Mouse (Mus musculus) kidney, embryonic 15.5 days (tissue): ENCODE data around the gene Ndufs2. TPM values are rescaled to one million over a fixed set of nuclear protein-coding genes. Genes with fewer than 3 reads are reported as not detected.

Experiments used
- ATAC-seq: fragments of 200-750 bp; cut with Nextera tagmentation; replicated peaks from 2 replicates; pipeline ENCODE4 v1.8.0; 2017; ENCODE audit warnings: moderate TSS enrichment; ENCODE audit not compliant: low FRiP score
- H3K27ac ChIP-seq: fragments of 300-500 bp; sonication (generic); 2 replicates; pipeline ENCODE4 v1.5.1; 2015; ENCODE audit warnings: mild to moderate bottlenecking, inconsistent platforms
- H3K27me3 ChIP-seq: fragments of 300-500 bp; sonication (generic); 2 replicates; pipeline ENCODE4 v1.6.1; 2015; ENCODE audit warnings: inconsistent platforms
- H3K36me3 ChIP-seq: fragments of 300-500 bp; sonication (generic); 2 replicates; pipeline ENCODE4 v1.6.1; 2015; ENCODE audit warnings: inconsistent platforms
- H3K4me1 ChIP-seq: fragments of 300-500 bp; sonication (generic); 2 replicates; pipeline ENCODE4 v1.6.1; 2015; ENCODE audit warnings: inconsistent platforms
- H3K4me2 ChIP-seq: fragments of 300-500 bp; sonication (generic); 2 replicates; pipeline ENCODE4 v1.6.1; 2015; ENCODE audit warnings: moderate library complexity, mild to moderate bottlenecking, inconsistent platforms
- H3K4me3 ChIP-seq: fragments of 300-500 bp; sonication (generic); replicated peaks from 2 replicates; pipeline ENCODE4 v1.5.1; 2015; ENCODE audit warnings: mild to moderate bottlenecking, inconsistent platforms
- H3K9ac ChIP-seq: fragments of 300-500 bp; sonication (generic); 2 replicates; pipeline ENCODE4 v1.6.1; 2015; ENCODE audit warnings: mild to moderate bottlenecking, inconsistent platforms
- H3K9me3 ChIP-seq: fragments of 300-500 bp; sonication (generic); replicated peaks from 2 replicates; pipeline ENCODE4 v1.6.1; 2016; ENCODE audit warnings: inconsistent platforms
- WGBS: fragments of 180-500 bp; shearing (Covaris S2); methylation state at CpG from one replicate; pipeline ENCODE4 v1.1.7; 2015; ENCODE audit warnings: mixed read lengths; 5-methylcytosine and 5-hydroxymethylcytosine counted together
- polyA plus RNA-seq: library from polyadenylated mRNA; unstranded; fragments of >200 nt; fragmentation: Nextera tagmentation; extraction: Ambion mirVana; gene quantifications from 2 replicates; pipeline ENCODE4 v1.2.1, GENCODE M21; 2015

Gene Ndufs2
- polyA plus RNA-seq, 1 experiment from 2014 or later = 276 TPM

DNA sequence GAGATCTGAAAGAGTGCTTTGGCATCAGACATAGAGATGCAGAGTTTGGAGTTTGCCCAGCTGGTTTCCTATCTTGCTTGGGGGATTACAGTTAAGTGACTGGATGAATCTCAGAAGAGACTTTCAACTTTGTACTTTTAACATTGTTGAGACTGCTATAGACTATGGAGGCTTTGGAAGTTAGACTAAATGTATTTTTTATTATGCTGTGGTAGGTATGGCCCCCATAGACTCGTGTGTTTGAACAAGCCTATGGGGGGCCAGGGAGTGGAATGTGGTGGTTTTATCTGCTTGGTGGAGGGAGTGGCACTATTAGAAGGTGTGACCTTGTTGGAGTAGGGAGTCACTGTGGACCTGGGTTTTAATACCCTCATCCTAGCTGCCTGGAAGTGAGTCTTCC lies 51.7 kb downstream of the Ndufs2 start:
- no peak overlapping the region for H3K4me3 ChIP-seq
- no peaks in the 10 kb centered on the region for H3K9me3 ChIP-seq
- no peak for ATAC-seq
- WGBS = 42% methylated on average over 1 of the region's 1 CpGs
- no peak overlapping the region for H3K27ac ChIP-seq
- H3K27me3 ChIP-seq = peaks cover 39% of the 10 kb centered on the region
- no peak overlapping the region for H3K9ac ChIP-seq
- H3K36me3 ChIP-seq = no peaks in the 10 kb centered on the region
- H3K4me2 ChIP-seq = no peak overlapping the region
- H3K4me1 ChIP-seq = peaks cover 14% of the 10 kb centered on the region

- H3K4me2 ChIP-seq = peak within 1 kb of the TSS; percentile 96
- peaks cover 30% of the 10 kb centered on the region for H3K4me1 ChIP-seq
- 0% methylated on average over 33 of the region's 33 CpGs for WGBS
- H3K27me3 ChIP-seq = peaks cover 74% of the 10 kb centered on the region
- H3K9me3 ChIP-seq = no peaks in the 10 kb centered on the region
- no peaks in the 10 kb centered on the region for H3K36me3 ChIP-seq
- peak within 1 kb of the TSS; percentile 53 for H3K4me3 ChIP-seq
- no peak within 1 kb of the TSS for H3K27ac ChIP-seq
- ATAC-seq = peak; percentile 84
- H3K9ac ChIP-seq = peak within 1 kb of the TSS; percentile 42
Observed at GRCm38 (mm10) chr1:171195887-171196397, 55.2 kb downstream of the Ndufs2 start, which contains the start of gene Pcp4l1. TSS of gene Pcp4l1 (minus strand) at chr1:171196268.

DNA sequence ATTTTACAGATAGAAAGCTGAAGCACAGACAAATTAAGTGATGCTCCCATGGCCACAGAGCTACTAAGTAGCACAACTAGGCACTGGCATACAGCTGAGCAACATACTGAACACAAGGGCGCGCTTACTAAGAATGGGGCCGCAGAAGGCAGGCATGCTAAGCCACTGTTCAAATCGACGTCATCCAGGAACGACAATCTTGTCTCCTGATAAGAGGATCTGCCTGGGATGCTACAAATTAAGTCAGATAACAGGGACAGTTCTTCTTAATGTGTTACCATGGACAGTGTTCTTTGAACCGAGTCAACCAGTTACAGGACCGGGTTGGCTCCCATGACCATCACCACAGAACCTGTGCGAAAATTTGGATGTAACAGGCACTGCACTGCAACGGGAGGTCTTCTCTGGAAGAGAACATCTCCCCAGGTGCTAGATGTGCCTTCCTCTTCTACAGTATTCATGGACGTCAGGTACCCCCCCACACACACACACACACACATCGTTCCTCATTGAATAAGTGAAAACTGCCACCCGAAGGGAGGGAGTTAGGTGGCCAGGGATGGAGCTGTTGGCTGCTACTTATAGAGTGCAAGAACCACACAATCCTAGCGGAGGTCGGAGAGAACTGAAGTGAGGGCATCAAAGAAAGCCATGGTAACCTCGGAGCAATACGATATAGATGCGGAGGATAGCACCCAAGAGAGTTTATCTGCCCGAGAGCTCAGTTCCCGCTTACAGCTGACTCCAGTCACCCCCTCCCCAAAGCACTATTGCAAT lies 56.0 kb downstream of the Ndufs2 start:
- H3K27me3 ChIP-seq = peaks cover 79% of the 10 kb centered on the region
- WGBS = 9% methylated on average over 20 of the region's 20 CpGs
- H3K9ac ChIP-seq = 0 out of 2 replicates have a peak overlapping the region, but pooled peaks have one; percentile 42

GRCm38 (mm10) chr1:171193911-171194830 lies 57.0 kb downstream of the Ndufs2 start:
- H3K27ac ChIP-seq = no peak overlapping the region
- WGBS = 28% methylated on average over 11 of the region's 11 CpGs
- H3K9ac ChIP-seq = no peak overlapping the region
- H3K4me1 ChIP-seq = peaks cover 38% of the 10 kb centered on the region
- H3K4me3 ChIP-seq = no peak overlapping the region
- H3K4me2 ChIP-seq = peak overlapping the region; percentile 60
- ATAC-seq = no peak
- H3K36me3 ChIP-seq = no peaks in the 10 kb centered on the region
- H3K9me3 ChIP-seq = no peaks in the 10 kb centered on the region
- peaks cover 79% of the 10 kb centered on the region for H3K27me3 ChIP-seq

More for the DNA sequence above, 56.0 kb downstream of the Ndufs2 start:
- Histone ChIP-seq H3K4me3 (peak overlapping the region; percentile 53), H3K36me3 (no peaks in the 10 kb centered on the region), H3K4me2 (peak overlapping the region; percentile 96), H3K27ac (no peak overlapping the region), H3K9me3 (no peaks in the 10 kb centered on the region), H3K4me1 (peaks cover 30% of the 10 kb centered on the region)
- ATAC-seq = no peak

- ATAC-seq = peak; percentile 65
- no peaks in the 10 kb centered on the region for H3K9me3 ChIP-seq
- no peak overlapping the region for H3K27ac ChIP-seq
- H3K4me2 ChIP-seq = peak overlapping the region; percentile 60
- no peaks in the 10 kb centered on the region for H3K36me3 ChIP-seq
- peak overlapping the region; percentile 31 for H3K4me3 ChIP-seq
- peaks cover 76% of the 10 kb centered on the region for H3K27me3 ChIP-seq
- H3K9ac ChIP-seq = peak overlapping the region; percentile 41
- WGBS = 5% methylated on average over 18 of the region's 18 CpGs
- peaks cover 42% of the 10 kb centered on the region for H3K4me1 ChIP-seq
Observed at GRCm38 (mm10) chr1:171193093-171193840, 57.9 kb downstream of the Ndufs2 start.

- Histone ChIP-seq H3K27me3 (peaks cover 67% of the 10 kb centered on the region), H3K4me1 (peaks cover 42% of the 10 kb centered on the region), H3K27ac (no peak overlapping the region), H3K4me2 (no peak overlapping the region), H3K9me3 (no peaks in the 10 kb centered on the region), H3K36me3 (no peaks in the 10 kb centered on the region), H3K9ac (no peak overlapping the region), H3K4me3 (no peak overlapping the region)
- no peak for ATAC-seq
- WGBS = 41% methylated on average over 10 of the region's 10 CpGs
Observed at GRCm38 (mm10) chr1:171192283-171192682, 58.9 kb downstream of the Ndufs2 start.

- no peak overlapping the region for H3K4me2 ChIP-seq
- no peak overlapping the region for H3K27ac ChIP-seq
- H3K9ac ChIP-seq = no peak overlapping the region
- no peaks in the 10 kb centered on the region for H3K36me3 ChIP-seq
- peaks cover 36% of the 10 kb centered on the region for H3K4me1 ChIP-seq
- H3K9me3 ChIP-seq = no peaks in the 10 kb centered on the region
- no peak overlapping the region for H3K4me3 ChIP-seq
- H3K27me3 ChIP-seq = peaks cover 53% of the 10 kb centered on the region
- 96% methylated on average over 9 of the region's 9 CpGs for WGBS
- ATAC-seq = no peak
Observed at GRCm38 (mm10) chr1:171190832-171191231, 60.4 kb downstream of the Ndufs2 start.

DNA sequence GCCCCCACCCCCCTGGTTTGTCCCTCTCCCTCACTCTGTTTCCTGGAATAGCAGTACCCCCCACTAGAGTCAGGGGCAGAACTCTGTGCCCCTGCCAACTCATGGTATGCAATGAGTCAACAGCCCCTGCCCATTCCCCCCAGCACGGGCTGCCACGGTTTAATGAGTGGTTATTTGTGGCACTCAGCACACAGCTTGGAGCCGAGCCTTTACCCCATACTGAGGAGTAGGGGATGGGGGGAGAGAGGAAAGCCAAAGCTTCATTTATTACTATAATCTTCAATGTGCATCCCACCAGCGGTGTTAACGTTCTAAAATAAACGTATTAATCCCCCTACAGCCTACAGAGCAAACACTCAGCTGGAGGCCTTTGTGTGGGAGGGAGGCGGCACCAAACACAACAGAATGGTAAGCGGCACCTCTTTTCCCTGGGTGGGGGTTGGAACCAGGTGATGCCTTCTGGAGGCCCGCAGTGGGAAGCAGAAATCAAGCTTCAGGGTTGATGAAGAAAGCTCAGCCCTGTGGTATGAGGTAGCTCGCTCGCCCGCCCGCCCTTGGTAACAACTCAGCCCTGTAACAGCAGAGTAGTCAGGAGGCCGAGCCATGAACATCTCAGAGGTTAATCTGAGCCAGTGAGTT lies 61.6 kb downstream of the Ndufs2 start:
- Histone ChIP-seq H3K9me3 (no peaks in the 10 kb centered on the region), H3K36me3 (no peaks in the 10 kb centered on the region), H3K27me3 (peaks cover 40% of the 10 kb centered on the region), H3K27ac (0 out of 2 replicates have a peak overlapping the region, but pooled peaks have one; percentile 7), H3K4me3 (no peak overlapping the region), H3K4me1 (peaks cover 28% of the 10 kb centered on the region), H3K9ac (no peak overlapping the region), H3K4me2 (no peak overlapping the region)
- ATAC-seq = no peak
- WGBS = 47% methylated on average over 14 of the region's 14 CpGs

DNA sequence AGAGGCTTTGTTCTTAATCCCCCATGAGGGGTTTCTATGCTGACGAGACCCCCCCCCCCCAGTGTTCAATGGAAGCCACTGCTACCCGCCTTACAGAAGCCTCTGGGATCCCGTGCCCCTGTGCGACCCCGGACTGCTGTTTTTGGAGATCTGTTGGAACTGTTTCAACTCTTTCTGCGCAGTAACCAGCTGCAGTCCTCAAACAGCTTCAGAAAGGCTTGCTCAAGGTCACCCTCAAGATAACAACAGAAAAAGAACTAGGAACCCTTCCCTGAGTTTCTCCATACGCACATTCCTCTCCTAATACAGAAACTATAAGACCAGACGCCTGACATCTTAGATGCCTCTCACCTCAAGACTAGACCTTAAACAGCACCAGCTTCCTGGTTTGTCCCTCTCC lies 62.1 kb downstream of the Ndufs2 start:
- peaks cover 26% of the 10 kb centered on the region for H3K4me1 ChIP-seq
- 0 out of 2 replicates have a peak overlapping the region, but pooled peaks have one; percentile 7 for H3K27ac ChIP-seq
- H3K4me3 ChIP-seq = no peak overlapping the region
- no peak for ATAC-seq
- H3K4me2 ChIP-seq = 0 out of 2 replicates have a peak overlapping the region, but pooled peaks have one; percentile 31
- H3K9ac ChIP-seq = no peak overlapping the region
- H3K27me3 ChIP-seq = peaks cover 35% of the 10 kb centered on the region
- H3K9me3 ChIP-seq = no peaks in the 10 kb centered on the region
- WGBS = 41% methylated on average over 8 of the region's 8 CpGs
- no peaks in the 10 kb centered on the region for H3K36me3 ChIP-seq

- WGBS = 60% methylated on average over 13 of the region's 13 CpGs
Observed at GRCm38 (mm10) chr1:171187851-171188700, 63.1 kb downstream of the Ndufs2 start.

More at GRCm38 (mm10) chr1:171187851-171188700, 63.1 kb downstream of the Ndufs2 start:
- H3K9ac ChIP-seq = no peak overlapping the region
- no peaks in the 10 kb centered on the region for H3K36me3 ChIP-seq
- H3K27me3 ChIP-seq = peaks cover 25% of the 10 kb centered on the region
- H3K4me3 ChIP-seq = no peak overlapping the region
- H3K4me1 ChIP-seq = peaks cover 17% of the 10 kb centered on the region
- no peak overlapping the region for H3K27ac ChIP-seq
- no peak for ATAC-seq
- no peaks in the 10 kb centered on the region for H3K9me3 ChIP-seq
- H3K4me2 ChIP-seq = no peak overlapping the region
